Mouse (Mus musculus) spleen, adult 12 weeks (tissue): ENCODE measurements around the gene Borcs5.

Experiments
- DNase-seq: peaks from one replicate; pipeline ENCODE4 v3.0.0; 2022; ENCODE audit warnings: low spot score

The Borcs5 gene

DNA sequence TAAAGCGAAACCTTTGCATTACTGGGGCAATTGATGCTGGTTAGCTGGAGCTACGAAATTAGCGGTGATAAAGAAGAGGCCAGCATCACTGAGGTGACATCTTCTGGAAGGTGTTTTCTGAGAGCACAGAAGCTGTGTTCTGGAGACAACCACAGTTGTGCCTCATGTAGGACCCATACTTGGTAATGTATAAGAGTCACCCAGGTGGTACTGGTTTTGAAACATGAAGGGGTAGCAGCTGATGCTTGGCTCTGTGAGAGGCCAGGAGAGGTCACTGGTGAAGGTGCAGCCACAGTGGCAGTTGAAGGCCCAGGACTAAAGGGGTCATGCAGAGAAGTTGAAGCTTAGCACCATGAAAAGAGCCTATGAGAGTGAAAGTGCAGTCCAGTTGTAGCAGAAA is at the start of gene Borcs5:
Borcs5 (plus strand) TSS at position 301 of the 400 bp plus-strand sequence.
- no peak for DNase-seq

- no peak for DNase-seq
These were observed 47.7 kb upstream of the Borcs5 start for GRCm38 (mm10) chr6:134591614-134592013.

DNA sequence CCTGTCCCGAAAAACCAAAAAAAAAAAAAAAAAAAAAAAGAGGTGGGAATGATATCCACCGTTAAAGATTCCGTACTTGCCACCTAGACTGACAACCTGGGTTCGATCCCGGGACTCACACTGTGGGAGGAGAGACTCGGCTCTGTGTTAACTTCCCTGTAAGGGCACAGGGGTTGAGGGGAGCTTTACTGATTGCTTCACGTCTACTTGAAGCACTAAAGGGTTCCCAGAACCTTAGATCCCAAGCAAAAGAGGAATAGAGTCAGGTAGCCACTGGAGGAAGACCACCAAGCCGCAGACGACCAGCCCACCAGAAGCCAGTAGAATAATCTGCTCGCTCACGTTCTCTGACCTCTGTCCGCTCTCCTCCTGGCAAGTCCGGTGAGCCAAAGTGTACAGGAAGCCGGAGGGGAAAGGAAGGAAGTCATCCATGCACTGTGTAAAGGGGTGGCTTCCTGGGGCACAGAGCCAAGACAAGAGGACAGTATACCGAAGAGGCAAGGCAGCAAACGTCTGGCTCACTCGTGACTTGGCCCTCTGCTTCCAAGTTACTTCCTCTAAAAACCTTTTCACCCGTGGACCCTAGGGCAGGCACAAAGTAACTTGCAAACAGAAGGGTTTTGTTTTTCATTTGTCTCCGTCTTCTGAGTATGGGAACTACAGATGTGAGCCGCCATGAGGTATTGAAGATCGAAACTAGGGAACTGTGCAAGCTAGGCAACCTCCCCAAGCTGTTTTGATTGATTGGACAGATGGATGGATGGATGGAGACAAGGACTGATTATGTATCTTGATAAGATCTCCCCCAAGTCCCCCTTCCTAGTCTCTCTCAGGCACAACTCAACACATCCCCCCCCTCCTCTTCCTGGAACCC is 44.5 kb upstream of the Borcs5 start:
- DNase-seq: no peak

GRCm38 (mm10) chr6:134597651-134598229 is 41.6 kb upstream of the Borcs5 start:
- DNase-seq: no peak

GRCm38 (mm10) chr6:134599239-134599638 is 40.1 kb upstream of the Borcs5 start:
- DNase-seq: no peak

- DNase-seq: no peak
These were observed 38.2 kb upstream of the Borcs5 start for GRCm38 (mm10) chr6:134601130-134601529.

DNA sequence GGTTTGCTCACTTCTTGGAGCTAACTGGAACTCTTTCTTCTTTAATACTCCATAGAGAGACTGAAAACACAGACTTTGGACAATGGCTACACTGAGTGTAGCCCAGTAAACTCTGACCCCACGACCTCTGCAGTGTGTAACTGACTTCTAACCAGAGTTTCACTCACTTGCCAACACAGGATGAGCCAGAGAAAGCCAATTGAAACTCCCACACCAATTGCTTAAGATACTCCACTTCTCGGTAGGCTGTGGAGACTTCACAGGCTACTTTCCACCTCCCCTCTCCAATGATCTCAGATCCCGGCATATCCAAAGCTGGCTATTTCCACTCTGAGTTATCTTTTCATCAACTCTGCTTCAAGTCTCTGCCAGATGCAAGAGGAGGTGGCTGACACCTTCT is 37.5 kb upstream of the Borcs5 start:
- DNase-seq: no peak

DNA sequence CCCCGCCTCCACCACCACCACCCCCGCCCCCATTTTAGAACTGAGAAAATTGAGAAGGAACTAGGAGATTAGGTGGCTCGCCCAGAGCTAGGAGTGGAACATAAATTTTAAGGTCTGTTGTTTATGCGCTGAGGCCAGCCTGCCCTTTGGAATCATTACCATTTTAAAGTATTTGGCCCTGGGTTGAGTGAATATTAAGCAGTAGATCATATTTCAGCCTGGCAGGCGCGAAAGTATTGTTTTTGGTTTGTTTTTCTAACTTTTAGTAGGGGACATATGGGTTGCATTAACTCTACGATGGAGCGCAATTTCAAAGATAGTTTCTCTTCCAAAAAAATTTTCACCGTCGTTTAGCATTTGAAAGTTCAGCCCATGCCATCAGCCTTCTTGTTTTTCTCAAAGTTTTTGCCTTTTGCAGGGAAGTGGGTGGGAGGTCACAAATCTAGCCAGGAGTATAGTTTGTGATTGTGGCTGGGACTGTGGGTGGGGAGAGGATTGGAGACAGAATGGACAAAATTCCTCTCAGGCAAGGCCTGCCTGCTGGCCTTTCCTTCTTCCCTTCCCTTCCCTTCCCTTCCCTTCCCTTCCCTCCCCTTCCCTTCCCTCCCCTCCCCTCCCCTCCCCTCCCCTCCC is 36.8 kb upstream of the Borcs5 start:
- no peak for DNase-seq

DNA sequence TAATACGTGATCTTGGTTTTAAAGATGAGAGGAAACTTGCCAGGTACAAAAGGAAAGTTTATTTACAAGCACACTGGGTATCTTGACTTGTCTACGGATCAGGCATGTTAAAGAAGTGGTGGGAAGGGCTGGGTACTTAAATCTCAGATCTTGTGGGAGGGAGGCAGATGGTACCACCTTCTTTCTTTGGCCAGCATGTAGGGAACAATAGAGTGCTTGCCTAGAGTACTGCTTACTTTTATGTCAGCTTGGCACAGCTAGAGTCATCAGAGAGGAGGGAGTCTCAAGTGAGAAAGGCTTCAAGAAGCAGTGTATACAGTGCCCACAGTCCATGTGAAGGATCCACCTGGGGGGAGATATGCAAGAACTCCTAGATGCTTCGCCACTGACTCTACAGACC is 34.1 kb upstream of the Borcs5 start:
- no peak for DNase-seq

GRCm38 (mm10) chr6:134606540-134606939 is 32.8 kb upstream of the Borcs5 start:
- no peak for DNase-seq

- DNase-seq: no peak
These were observed 32.2 kb upstream of the Borcs5 start for GRCm38 (mm10) chr6:134606949-134607746.

DNA sequence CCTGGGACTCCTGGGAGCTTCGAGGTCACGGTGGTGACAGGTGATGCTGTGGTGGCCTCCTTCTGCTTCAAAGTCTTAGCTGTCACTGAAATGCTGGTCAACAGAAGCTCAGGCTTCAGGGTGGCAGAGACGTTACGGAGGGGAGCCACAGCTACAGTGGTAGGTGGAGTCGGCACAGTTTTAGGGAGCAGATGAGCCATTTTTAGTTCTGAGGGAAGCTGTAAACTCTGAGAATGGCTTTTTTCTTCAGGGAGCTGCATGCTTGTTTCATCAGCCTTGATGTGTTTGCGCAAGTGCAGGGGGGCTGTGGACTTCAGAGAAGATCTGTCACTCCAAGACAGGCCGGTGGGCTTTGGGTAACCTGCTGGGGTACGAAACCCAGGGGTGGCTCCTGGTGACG is 28.9 kb upstream of the Borcs5 start:
- no peak for DNase-seq

DNA sequence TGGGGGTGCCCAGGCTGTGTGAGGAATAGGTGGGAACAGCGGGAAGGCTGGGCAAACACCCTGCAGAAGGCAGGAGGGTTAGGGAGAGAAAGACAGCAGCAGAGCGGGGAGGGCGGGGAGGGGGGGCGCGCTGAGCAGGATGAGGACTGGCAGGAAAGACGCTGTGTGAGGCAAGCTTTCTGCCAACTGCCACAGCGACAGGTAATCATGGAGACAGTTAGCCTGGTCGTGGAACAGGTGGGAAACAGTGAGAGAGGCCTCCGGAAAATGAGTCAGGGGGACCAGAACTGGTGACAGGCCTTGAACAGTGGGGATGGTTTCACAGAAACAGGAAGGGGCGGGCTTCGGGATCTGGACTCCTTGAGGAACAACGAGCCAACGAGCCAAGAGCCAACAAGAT is 27.4 kb upstream of the Borcs5 start:
- no peak for DNase-seq

DNA sequence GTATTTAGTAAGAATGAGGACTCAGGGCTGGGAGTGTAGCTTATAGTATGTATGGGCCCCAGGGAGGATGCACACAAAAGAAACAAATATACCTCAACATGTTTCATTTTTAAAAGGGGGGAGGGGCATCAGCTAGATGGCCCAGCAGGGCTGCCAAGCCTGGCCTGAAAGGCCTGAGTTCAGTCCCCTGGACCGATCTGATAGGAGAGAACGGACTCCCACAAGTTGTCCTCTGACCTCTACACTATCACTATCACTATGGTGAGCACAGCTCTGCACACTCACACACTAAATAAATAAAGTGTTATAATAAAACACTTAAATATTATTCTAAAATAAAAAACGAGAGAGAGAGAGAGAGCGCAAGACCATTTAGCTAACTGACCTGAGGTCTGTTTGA is 25.0 kb upstream of the Borcs5 start:
- no peak for DNase-seq

DNA sequence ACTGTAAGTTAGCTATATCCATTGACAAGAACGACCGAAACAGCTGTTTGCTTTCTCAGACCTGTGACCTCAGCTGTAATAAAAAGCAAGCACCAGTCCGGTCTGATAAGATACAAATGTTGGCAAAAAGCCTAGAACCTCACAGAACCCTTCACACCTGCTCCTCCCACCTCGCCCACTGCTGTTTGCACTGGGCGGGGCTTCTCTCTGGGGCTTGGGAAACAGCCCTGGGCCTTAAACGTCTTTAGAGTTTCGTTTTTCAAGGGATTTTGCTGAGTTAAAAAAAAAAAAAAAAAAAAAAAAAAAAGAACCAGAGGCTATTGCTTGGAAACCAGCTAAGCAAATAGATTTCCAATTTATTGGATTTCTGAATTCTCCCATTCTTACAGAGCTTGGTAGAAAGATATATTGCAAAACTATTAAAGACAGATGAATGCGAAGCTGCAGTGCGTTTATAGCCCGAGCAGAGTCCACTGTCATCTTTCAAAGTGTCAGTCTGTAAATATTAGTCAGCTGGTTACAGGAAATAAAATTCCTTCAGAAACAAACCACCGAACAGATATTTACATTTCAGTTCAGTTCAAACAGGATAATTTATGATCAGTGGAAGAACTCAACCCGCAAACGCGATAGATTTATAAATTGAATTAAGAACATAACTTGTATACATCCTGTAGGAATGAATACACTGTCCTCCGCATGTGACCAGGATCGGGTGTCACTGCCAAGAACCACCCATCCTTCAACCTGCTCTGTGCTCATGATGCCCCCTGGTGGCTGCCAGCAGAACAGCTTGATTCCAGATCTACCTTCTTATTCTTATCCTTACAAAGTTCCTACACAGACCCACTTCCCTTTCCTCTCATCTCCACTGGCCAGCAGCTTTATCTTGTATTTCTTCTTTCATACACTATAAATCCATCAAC is 24.3 kb upstream of the Borcs5 start:
- peak; percentile 68 for DNase-seq

GRCm38 (mm10) chr6:134617589-134617988 is 21.7 kb upstream of the Borcs5 start:
- no peak for DNase-seq

- DNase-seq: no peak
These were observed 19.2 kb upstream of the Borcs5 start for GRCm38 (mm10) chr6:134620129-134620528.

- DNase-seq: no peak
These were observed 18.3 kb upstream of the Borcs5 start for GRCm38 (mm10) chr6:134620846-134621551.

DNA sequence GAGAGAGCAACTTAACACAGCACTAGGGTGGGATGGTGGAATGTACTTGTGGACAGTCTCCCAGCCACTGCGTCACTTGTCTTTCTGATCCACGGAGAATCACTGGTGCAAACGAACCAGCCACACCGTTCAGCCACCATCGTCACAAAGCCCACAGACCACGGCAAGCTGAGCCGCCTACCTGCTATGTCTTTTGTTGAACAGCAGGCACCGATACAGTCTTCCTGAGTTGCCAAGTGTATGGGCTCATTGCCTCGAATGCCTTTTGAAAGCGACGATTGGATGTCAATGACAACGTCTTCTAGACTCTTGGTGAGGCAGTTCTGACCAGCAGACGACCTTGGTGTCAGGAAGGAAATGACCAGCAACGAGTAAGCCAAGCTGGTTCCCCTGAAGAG is 17.8 kb upstream of the Borcs5 start:
- no peak for DNase-seq

- no peak for DNase-seq
These were observed 13.9 kb upstream of the Borcs5 start for GRCm38 (mm10) chr6:134625431-134625830.

- no peak for DNase-seq
These were observed 12.7 kb upstream of the Borcs5 start for GRCm38 (mm10) chr6:134626564-134626963.
